Mouse (Mus musculus) layer of hippocampus, postnatal 14 days (tissue): ENCODE data around the gene Cyp8b1. TPM values are rescaled to one million over a fixed set of nuclear protein-coding genes. Genes with fewer than 3 reads are reported as not detected.

Experiments used
- total RNA-seq, 2 experiments: library from RNA; stranded (reverse); gene quantifications; 2 replicates each; pipeline ENCODE4 v1.2.3; 2021

Cyp8b1 gene
- total RNA-seq, 2 experiments from 2014 or later, result not detected

Other genes starting within 250 kb of the Cyp8b1 start
- 10 to 100 TPM; 26.4 to 28.7 TPM for gene Sec22c, start 210.8 kb downstream of the Cyp8b1 start, total RNA-seq
- 10 to 100 TPM; 83.1 to 92.6 TPM for gene Ss18l2, start 206.0 kb downstream of the Cyp8b1 start, total RNA-seq
- gene Nktr, start 197.1 kb downstream of the Cyp8b1 start, total RNA-seq, result 100 to 1,000 TPM; 105 to 121 TPM
- gene Zfp651, start 157.0 kb downstream of the Cyp8b1 start, total RNA-seq, result 100 to 1,000 TPM; 105 to 107 TPM
- 1 to 10 TPM; 3.2 to 4.3 TPM for gene Klhl40, start 138.7 kb downstream of the Cyp8b1 start, total RNA-seq
- gene Hhatl, start 123.8 kb downstream of the Cyp8b1 start, total RNA-seq, result 1 to 10 TPM; 7.5 to 8.3 TPM
- 1 to 10 TPM; 8.3 to 9.4 TPM for gene Ccdc13, start 76.8 kb downstream of the Cyp8b1 start, total RNA-seq
- gene Higd1a, start 57.9 kb downstream of the Cyp8b1 start, total RNA-seq, result 100 to 1,000 TPM in 1 of 2 experiments, 10 to 100 TPM in 1; 96.5 to 101 TPM
- gene Ackr2, start 17.9 kb downstream of the Cyp8b1 start, total RNA-seq, result 1 to 10 TPM; 2.6 to 4.2 TPM
- gene Fam198a, start 34.7 kb upstream of the Cyp8b1 start, total RNA-seq, result 1 to 10 TPM; 3.5 to 4.7 TPM
- gene Pomgnt2, start 80.8 kb upstream of the Cyp8b1 start, total RNA-seq, result 10 to 100 TPM; 39.0 to 39.2 TPM
- 100 to 1,000 TPM; 110 to 122 TPM for gene Snrk, start 201.0 kb upstream of the Cyp8b1 start, total RNA-seq